Mouse (Mus musculus): ENCODE measurements around the gene Zfp618.

Zfp618 gene

DNA sequence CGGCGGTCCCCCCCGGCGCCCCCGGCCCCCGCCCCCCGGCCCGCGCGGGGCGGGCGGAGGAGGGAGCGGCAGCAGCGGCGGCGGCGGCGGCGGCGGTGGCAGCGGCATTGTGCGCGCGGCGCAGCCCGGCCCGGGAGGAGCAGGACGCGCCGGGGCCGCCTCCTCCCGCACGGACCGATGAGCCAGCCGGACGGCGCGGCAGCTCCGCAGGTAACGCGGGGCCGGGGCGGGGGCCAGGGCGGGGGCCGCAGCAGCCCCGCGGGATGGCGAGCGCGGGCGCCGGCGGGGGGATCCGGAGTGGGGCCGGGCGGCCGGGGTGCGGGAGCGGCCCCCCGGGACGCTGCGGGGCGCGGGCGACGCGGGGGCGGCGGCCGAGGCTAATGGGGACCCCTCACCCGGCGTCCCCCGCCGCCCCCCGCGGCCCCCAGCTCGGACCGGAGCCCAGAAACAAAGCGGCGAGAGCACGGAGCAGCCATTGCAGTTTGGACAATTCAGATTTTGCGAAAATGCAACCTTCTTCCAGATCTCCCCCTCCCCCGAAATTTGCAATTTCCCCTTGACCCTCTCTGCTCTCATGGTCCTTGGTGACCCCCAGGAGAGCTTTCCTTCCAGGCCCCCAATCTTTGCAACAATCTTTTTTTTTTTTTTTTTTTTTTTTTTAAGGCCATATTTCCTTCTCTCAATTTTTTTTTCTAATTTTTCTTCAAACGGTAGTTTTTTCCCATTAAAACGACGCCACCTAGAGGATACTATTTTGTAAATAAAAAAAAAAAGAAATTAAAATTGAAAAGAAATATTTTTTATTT is at the start of gene Zfp618:
TSS of gene Zfp618 (plus strand) at position 77 of the 806 bp plus-strand sequence.
- DNase-seq (ENCODE audit: low spot score): peak; percentile 60

DNA sequence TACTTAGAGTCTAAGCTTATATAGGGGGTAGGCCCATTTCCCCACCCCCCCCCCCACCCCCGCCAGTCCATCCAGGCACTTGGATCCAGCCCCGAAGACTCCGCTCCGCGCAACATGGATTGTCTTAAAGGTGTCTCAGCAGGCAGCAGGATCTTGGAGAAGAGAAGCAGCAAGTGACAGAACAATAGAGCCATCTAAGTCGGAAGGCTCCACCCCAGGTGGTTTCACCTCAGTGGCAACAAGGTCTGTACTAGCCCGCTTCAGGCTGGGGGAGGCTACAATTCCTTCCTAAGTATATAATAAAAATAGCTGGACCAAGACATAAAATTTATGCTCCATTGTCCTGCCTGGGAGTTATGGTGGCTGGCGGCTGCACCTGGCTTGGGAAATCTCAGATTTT is 48.3 kb upstream of the Zfp618 start:
- no peak for DNase-seq (ENCODE audit: low spot score)

DNA sequence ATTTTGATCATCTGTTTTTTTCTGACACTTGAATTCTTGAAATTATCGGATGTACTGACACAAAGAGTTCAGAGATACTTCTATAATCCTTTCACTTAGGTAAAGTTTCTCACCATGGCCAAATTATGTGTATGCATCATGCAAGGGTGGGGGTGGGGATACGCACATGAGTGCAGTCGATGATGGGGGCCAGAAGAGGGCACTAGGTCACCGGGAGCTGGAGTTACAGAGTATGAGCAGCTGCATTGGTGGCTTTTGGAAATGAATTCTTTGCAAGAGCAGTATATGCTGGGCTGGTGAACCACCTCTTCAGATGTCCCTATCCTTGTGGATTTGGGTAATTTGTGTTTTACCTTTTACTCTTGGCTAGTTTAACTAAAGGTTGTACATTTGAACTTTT is 31.6 kb upstream of the Zfp618 start:
- no peak for DNase-seq (ENCODE audit: low spot score)

DNA sequence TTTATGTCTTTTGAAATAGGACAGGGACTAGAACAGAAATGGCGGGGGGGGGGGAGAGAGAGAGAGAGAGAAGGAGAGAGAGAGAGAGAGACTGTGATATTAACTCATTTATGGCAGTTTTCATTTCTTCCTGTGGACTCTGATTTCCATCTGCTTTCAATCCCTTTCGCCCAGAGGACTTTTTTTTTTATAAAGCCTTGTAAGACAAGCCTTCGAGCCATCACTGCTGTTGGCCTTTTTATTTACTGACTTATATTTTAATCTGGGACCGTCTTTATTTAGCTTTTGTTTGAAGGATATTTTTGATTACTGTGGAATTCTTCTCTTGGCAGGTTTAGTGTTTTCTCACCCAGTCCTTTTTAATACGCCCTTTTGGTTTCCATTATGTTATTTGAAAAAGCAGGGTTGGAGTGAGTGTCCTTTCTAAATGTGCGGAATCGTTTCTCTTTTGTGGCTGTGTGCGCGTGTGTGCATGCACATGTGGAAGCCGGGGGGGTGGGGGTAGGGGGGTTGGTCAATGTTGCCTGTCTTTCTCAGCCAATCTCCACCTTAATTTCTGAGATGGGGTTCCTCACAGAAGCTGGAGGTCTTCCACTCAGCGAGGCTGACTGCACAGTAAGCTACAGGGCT is 29.7 kb upstream of the Zfp618 start:
- no peak for DNase-seq (ENCODE audit: low spot score)

DNA sequence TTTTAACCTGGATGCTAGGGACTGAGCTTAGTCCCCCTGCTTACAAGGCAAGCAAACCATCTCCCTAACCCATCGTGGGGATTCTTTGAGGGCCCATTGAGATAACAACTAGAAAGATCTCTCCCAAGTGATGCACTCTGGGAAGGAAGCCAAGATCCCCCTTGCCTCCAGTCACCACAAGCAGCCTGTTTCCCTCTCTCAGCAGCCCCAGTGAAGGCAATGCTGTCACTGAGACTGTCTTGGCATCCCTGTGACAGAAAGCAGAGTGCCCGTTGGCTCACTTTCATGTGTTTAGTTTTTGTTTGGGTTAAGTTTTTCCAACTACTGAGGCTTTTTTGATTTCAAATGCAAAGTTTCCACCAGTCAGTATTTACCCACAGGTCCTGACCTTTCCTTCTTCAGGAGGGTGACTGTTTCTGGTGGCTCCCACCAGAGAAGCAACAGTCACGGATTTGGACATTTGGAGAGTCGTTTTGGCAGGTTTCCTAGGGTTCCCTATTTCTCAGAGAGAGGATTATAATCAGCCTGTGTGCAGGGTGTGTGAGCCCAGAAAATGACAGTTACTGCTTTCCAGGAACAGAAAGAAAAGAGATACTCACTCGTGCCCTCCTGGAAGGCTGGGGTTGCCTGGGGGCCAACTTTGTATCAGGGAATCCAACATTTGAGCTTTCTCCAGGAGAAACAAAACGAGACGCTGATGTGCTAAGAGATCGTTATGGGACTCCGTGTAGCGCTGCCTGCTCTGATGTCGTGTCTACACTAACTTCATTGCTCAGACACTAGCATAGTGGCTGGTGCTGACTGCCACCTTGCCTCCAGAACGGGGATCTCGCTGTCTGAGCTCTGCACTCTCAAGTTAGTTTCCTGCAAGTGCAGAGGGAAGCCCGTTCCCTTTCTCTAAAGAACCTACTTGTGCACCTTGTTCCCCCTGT is 23.1 kb upstream of the Zfp618 start:
- DNase-seq (ENCODE audit: low spot score): no peak

DNA sequence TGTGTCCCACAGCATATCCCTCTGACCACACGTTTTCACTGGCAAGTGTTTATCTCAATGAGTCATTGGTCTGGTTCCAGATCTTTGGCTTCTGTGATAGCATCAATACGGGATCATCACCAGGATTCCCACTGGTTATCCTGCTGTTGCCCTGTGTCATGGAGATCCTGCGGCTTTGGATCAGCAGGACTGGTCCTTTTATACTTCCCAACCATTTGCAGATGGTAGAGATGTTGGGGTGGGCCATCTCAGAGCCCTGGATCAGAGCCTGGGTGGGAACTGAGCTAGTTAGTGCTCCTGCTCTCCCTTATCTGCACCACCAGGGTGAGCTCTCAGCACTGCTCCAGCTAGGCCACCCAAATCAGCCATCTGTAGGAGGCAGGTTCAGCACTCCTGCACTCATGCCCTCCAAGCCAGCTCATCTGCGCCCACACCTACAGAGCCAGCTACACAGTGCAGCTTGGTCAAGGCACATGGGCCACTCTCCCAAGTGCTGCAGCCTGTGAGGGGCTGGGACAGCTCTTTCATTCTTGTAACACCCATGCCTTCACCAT is 21.0 kb upstream of the Zfp618 start:
- no peak for DNase-seq (ENCODE audit: low spot score)

DNA sequence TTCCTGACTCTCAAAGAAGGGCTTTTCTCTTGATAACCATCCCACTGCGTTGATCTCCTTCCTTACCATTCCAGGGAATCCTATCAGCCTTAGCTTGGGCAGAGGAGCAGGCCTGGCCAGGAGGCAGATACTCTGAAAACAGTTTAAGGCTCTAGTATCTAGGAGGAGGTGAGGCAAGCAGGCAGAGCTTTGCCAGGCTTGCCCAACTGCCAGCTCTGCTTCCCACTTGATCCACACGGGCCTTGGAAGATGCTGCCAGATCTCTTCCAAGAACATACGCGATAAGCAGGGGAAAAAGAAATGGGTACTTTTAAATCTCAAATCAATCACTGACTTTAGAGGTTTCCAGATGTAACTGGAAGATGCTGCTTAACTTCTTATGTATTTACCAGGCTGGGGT is 1.6 kb upstream of the Zfp618 start:
- no peak for DNase-seq (ENCODE audit: low spot score)

DNA sequence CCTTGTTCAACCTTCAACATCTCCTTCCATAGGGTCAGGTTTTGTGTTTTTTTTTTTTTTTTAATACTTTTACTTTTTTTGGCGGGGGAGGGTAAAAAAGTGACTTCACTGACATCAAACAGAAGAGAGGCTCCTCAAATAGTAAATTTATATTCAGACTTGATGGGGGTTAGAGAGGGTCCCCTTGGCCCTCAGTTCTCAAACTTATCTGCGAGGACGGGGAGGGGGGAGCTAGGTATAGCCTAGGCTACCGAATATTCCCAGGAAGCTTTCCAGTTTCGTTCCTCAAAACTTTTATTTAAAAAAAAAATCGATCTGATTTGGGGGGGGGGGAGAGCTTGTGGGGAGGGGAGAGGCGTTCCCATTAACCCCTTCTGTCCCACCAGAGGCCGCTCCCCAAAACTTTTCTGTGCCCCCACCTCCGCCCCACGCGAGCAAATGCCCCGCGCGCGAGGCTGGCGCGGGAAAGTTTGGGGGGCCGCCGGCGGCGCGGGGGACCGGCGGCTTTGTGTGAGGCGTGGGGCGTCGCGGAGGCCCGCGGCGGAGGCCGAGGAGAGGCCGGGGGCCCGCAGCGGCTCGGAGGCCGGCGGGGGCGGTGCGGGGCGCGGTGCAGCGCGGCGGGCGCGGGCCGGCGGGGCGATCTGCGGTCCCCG is 403 bp upstream of the Zfp618 start:
- peak; percentile 46 for DNase-seq (ENCODE audit: low spot score)

DNA sequence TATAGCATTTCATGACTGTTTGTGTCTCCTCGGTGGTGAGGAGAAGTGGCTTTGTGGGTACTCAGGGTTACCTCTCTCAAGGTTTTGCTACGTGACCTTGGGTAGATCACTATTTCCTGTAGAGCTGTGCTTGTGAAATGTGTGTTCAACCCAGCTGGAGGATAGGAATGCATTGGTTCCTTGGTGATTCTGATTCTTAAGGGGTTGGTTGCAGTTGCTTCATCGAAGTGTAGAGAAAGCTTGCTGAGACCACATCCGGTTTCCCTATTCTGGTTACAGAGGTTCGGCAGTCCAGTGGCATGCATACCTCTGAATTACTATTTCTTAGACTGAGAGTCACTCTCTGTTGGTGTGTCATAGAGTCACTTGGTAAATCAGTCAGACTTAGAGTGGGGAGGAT is 4.2 kb downstream of the Zfp618 start:
- DNase-seq (ENCODE audit: low spot score): no peak

DNA sequence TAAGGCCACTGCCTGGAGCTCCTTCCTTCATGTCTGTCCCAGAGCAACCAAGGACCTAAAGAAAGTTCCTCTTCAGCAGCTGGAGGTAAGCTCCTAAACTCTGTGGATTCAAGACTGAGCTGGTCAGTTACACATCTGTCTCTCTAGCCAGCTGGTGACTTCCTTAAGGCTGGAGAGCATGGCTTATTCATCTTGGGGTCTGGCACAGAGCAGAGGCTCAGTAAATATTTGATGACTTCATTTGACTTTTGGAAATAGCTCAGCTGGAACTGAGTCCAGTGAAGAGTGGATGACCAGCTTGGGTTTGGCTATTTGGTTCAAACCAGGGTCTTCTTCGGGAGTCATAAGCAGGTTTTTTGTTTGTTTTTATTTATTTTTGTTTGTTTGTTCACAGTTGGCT is 6.6 kb downstream of the Zfp618 start:
- no peak for DNase-seq (ENCODE audit: low spot score)

DNA sequence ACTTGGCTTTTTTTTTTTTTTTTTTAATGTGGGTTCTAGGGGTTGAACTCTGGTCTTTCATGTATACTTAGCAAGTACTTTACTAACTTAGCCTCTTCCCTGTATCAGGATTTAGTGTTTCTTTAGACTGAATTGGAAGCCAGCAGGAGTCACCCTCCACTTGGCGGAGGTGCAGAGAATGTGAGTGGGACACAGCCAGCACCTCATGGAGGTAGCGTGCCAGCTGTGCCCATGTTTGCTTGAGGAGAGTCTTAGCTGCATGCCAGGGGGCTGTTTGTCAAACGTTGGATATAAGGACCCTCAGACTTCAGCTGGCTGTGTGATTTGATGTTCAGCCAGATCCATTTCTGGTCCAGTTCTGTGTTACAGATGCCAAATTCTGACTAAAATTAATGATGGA is 7.7 kb downstream of the Zfp618 start:
- DNase-seq (ENCODE audit: low spot score): no peak

DNA sequence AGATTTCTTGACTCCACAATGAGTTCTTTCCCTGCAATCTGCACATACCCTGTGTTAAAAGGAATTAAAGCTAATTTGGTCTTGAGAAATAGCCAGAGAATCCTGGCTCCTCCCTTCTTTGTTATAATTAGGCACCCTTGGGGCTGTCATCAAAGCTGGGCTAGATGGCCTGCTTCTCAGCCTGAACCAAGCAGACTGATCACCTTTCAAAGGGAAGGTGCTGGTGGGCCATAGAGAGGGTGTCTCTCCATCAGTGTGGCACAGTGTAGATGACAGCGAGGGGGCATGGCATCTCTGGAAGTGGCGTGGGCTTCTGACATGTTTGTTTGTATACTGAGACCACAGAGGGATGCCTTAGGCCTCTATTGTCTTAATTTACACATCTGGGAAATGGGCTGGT is 9.5 kb downstream of the Zfp618 start:
- no peak for DNase-seq (ENCODE audit: low spot score)

DNA sequence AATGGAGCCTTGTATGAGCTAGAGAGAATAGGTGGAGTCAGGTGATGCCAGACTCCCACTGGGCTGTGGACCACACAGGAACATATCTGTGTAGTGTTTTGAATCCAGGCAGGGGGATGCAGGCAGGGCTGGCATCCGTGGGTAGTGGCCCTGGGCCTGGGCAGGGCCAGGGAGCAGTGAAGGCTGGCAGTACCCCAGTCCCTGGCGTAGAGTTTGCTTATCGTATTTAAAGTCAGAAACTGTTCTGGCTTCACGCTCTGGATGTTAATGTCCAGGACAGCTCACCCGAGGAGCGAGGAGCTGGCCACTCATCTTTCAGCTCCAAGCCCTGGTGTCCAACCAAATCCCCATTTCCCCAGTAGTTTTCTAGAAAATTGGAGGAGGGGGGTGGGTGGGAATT is 10.2 kb downstream of the Zfp618 start:
- no peak for DNase-seq (ENCODE audit: low spot score)

DNA sequence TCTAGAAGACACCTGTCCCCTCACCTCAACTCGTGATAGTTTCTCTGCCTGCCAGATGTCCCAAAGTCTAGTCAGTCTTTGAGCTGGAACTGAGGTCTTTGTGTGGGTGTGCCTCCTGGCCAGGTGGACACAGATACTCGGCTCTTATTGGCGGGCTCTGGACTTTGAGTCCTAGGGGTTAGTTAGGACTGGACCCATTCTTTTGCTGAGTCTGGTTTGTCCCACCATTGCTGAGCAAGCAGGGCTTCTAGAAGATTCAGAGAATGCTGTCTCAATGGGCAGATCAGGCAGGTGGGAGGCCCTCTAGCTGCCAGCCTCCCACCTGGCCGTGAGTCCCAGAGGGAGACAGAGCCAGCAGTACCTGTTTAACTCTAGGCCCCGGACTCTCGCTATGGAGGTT is 12.1 kb downstream of the Zfp618 start:
- DNase-seq (ENCODE audit: low spot score): no peak

DNA sequence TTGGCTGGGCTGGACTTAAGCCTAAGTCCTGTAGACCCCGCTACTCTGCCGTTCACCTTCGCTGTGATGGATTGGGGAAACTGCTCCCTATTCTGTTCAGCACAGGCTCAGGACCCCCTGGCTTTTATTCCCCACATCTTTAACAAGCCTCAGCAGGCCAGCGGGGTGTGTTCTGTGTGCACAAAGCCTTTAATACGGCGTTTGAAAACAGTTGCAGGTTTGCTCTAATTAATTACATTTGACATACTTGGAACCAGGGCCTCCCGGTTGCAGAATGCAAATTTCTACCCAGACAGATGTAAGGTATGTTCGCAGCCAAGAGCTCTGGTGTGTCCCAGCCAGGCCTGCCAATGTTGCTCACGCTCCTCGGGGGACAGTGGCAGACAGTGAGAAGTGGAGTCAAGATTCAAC is 13.1 kb downstream of the Zfp618 start:
- DNase-seq (ENCODE audit: low spot score): no peak

DNA sequence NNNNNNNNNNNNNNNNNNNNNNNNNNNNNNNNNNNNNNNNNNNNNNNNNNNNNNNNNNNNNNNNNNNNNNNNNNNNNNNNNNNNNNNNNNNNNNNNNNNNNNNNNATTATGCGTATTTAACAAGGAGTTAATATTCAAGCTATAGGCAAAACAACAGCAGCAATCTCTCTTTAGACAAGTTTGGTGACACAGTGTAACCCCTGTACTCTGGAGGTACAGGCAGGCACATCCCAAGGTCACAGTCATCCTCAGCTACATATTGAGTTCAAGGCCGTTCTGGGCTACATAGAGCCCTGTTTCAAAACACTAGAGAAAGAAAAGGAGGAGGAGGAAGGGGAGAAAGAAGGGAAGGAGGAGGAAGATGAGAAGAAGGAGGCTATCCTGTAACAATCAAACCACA is 16.2 kb downstream of the Zfp618 start:
- no peak for DNase-seq (ENCODE audit: low spot score)

DNA sequence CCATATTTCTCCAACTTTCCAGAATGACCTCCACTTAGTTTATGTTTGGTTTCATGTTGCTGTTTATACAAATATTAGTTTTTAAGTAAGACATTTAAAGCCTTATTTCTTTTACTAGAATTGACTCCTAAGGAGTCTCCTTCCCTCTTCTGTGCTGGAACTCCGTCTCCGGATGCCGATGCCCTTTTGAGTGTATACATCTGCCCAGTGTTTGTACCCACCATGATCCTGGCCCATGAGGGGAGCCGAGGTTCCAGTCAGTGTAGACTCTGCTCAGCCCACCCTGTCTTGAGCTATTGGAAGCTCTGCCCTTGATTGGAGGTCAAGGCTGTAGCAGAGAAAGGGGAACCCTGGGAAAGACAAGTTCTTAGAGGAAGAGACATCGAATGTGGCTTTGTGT is 18.2 kb downstream of the Zfp618 start:
- DNase-seq (ENCODE audit: low spot score): no peak

DNA sequence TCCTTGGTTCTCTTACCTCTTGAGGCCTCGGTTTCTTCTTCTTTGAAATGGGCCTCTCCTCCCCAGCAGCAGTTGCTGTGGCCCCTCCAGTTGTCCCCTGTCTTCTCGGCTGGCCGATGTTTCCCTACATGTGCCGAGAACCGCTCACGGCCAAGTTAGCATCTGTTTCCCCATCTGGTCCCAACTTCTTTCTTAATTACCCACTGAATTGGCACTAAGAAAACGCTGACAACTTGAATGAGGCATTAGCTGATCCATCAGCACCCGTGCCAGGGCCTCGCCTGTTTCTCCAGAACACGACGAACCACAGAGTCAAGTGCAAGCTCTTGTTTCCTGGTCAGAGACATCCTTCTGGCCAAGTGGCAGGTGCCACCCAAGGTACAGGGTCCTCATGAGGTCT is 26.0 kb downstream of the Zfp618 start:
- no peak for DNase-seq (ENCODE audit: low spot score)

DNA sequence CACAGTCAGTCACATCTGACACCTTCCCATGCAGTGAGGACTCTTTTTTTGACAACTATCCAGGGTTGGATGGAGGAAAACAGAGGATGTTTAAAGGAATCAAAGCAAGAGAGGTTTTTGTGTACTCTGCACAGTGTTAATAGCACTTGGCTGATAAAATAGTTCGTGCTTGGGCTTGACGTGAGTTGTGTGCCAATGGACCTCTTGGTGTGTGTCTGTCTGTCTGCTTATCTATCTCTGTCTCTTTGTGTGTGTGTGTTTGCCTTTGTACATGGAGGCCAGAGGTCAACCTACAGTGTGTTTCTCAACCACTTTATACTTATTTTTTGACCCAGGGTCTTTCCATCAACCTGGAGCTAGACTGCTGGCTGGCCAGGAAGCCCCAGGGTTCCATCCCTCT is 27.8 kb downstream of the Zfp618 start:
- DNase-seq (ENCODE audit: low spot score): no peak

DNA sequence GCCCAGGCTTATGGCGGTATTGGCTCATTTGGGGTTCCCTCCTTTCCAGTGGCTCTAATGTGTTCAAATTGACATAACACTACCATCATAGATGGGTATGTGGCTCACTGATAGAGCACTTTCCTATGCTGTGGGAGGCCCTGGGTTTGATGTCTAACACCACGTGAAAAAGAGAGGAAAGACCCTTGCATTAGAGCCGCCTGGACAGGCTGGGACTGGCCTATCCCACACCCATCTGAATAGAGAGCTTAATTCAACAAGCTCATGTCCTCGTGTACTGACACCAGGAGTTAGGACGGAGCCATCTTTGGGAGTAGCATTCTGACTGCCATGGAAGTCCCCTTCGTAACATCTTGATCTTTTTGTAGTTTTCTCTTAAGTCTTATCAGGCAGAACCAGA is 32.2 kb downstream of the Zfp618 start:
- DNase-seq (ENCODE audit: low spot score): no peak

DNA sequence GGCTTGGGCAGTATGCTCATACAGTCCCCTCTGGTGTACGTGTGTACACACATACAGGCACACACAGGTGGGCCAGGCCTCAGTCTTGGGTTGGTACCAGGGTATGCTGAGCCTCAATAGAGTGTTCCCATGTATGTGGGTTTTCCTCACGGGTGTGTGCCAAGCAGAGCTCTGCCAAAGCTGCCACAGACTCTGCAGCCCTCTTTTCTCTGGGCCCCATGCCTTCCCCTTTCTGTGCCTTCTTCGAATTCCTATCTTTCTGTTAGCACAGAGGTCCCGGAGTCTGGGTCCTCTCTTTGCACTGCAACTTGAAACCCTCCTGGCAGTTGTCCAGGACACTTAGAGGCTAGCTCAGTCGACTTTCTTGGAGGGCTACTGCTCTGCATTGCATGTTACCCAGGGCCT is 33.1 kb downstream of the Zfp618 start:
- peak; percentile 29 for DNase-seq (ENCODE audit: low spot score)

DNA sequence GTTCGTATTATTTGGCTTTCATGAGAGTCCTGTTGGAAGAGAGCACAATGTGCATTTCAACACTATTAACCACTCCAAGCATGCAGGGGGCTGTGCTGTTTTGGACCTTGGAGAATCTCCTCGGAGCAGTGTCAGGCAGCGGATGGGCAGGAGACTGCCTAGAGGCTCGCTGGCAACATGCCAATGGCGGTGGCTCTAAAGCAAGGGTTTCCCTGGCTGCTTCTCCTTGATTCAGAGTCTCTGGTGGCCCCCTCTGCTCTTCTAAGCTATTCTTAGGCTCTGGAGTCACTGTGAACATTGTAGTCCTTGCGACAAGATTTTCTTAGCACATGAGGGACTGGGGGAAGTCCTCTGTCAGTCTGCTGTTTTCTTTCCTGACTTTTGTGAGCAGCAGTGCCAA is 33.5 kb downstream of the Zfp618 start:
- DNase-seq (ENCODE audit: low spot score): no peak

Measured in embryo, embryonic 10.5 days (tissue).